Mouse (Mus musculus) myocyte (in vitro differentiated cells): ENCODE results near the gene Defb48. TPM values are rescaled to one million over a fixed set of nuclear protein-coding genes. Genes with fewer than 3 reads are reported as not detected.

Experiments
- H3K27me3 ChIP-seq: one replicate; pipeline ENCODE4 v1.6.1; 2011; ENCODE audit not compliant: control insufficient read depth, insufficient read depth, insufficient read length
- H3K36me3 ChIP-seq: one replicate; pipeline ENCODE4 v1.6.1; 2011; ENCODE audit not compliant: control insufficient read depth, insufficient read depth
- H3K4me2 ChIP-seq: one replicate; pipeline ENCODE4 v1.6.1; 2011; ENCODE audit warnings: low read depth, control low read depth
- H3K4me3 ChIP-seq: one replicate; pipeline ENCODE4 v1.5.1; 2011; ENCODE audit warnings: mild to moderate bottlenecking, control low read depth, moderate library complexity
- H3K79me2 ChIP-seq: one replicate; pipeline ENCODE4 v1.6.1; 2011; ENCODE audit not compliant: control insufficient read depth, insufficient read depth
- H3ac ChIP-seq: one replicate; pipeline ENCODE4 v1.6.1; 2011; ENCODE audit not compliant: control insufficient read depth, insufficient read length
- CEBPB ChIP-seq: IDR thresholded peaks from 2 replicates; pipeline ENCODE4 v1.6.1; 2011; ENCODE audit warnings: mild to moderate bottlenecking, moderate library complexity; ENCODE audit not compliant: poor library complexity, insufficient read depth, severe bottlenecking
- E2F4 ChIP-seq: IDR thresholded peaks from one replicate; pipeline ENCODE4 v1.6.1; 2011; ENCODE audit warnings: mild to moderate bottlenecking, control low read depth, moderate library complexity; ENCODE audit not compliant: insufficient read depth
- MAX ChIP-seq: IDR thresholded peaks from one replicate; pipeline ENCODE4 v1.6.1; 2011; ENCODE audit warnings: low read depth, mild to moderate bottlenecking, control low read depth
- MYOD1 ChIP-seq, 3 experiments: IDR thresholded peaks; one replicate each; pipeline ENCODE4 v1.6.1; 2011; ENCODE audit warnings: control low read depth in 2 of 3, low read depth in 2 of 3, mild to moderate bottlenecking in 2 of 3, moderate library complexity in 1 of 3; ENCODE audit not compliant: insufficient read length in 2 of 3, control insufficient read depth in 1 of 3
- MYOG ChIP-seq, 3 experiments: IDR thresholded peaks; one replicate each; pipeline ENCODE4 v1.6.1; 2011; ENCODE audit warnings: control low read depth in 2 of 3, low read depth in 2 of 3, mild to moderate bottlenecking in 2 of 3; ENCODE audit not compliant: insufficient read length in 2 of 3, control insufficient read depth in 1 of 3, insufficient read depth in 1 of 3
- POLR2A ChIP-seq: IDR thresholded peaks from one replicate; pipeline ENCODE4 v1.6.1; 2011; ENCODE audit warnings: low read depth, mild to moderate bottlenecking, control low read depth, moderate library complexity; ENCODE audit not compliant: insufficient read length
- POLR2AphosphoS2 ChIP-seq: IDR thresholded peaks from one replicate; pipeline ENCODE4 v1.6.1; 2011; ENCODE audit warnings: low read depth, control low read depth; ENCODE audit not compliant: insufficient read length
- REST ChIP-seq: IDR thresholded peaks from one replicate; pipeline ENCODE4 v1.6.1; 2011; ENCODE audit warnings: mild to moderate bottlenecking, control low read depth, moderate library complexity; ENCODE audit not compliant: insufficient read depth, insufficient read length
- SRF ChIP-seq: IDR thresholded peaks from one replicate; pipeline ENCODE4 v1.6.1; 2011; ENCODE audit warnings: low read depth; ENCODE audit not compliant: control insufficient read depth, insufficient read length
- TCF12 ChIP-seq: IDR thresholded peaks from one replicate; pipeline ENCODE4 v1.6.1; 2011; ENCODE audit warnings: mild to moderate bottlenecking, control low read depth; ENCODE audit not compliant: poor library complexity, insufficient read depth, severe bottlenecking
- TCF3 ChIP-seq: IDR thresholded peaks from one replicate; pipeline ENCODE4 v1.6.1; 2011; ENCODE audit warnings: low read depth, control low read depth; ENCODE audit not compliant: insufficient read length
- USF1 ChIP-seq: IDR thresholded peaks from one replicate; pipeline ENCODE4 v1.6.1; 2011; ENCODE audit warnings: low read depth, mild to moderate bottlenecking, control low read depth, moderate library complexity
- polyA plus RNA-seq: library from polyadenylated mRNA; unstranded; fragments of >200 nt; fragmentation: generic; extraction: Trizol; gene quantifications from one replicate; pipeline ENCODE4 v1.2.1, GENCODE M21; 2012; ENCODE audit warnings: missing spikeins

The Defb48 gene
- polyA plus RNA-seq, 1 experiment: 0.13 TPM

DNA sequence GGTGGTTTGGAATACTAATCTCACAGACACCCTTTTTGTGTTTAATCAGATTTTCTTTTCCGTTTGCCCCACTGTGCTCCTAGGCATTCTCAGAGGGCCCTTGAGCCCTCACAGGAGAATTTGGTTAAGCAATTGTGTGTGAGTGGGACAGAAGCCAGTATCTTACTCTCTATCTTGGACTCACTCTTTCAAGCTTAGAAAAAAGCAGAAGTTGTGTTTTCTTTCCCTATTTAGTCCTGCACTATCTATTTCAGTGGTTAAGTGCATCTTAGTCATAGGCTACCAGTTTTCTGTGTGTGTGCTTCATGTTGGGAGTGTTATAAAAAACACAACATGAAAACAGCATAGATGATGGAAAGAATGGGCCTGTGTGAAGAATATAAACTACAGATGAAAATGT, 4.5 kb downstream of the Defb48 start:
- no peaks in the 10 kb centered on the region for H3K36me3 ChIP-seq
- TF ChIP-seq TCF3 (no peak), CEBPB (no peak), MYOD1 (IDR thresholded peaks at IDR 0.05; ENCODE audit: control insufficient read depth in 1 of 3, insufficient read length in 2 of 3, low read depth in 2 of 3) (no peak), E2F4 (no peak), POLR2AphosphoS2 (no peak), MAX (no peak), TCF12 (no peak), POLR2A (no peak), REST (no peak), MYOG (IDR thresholded peaks at IDR 0.05; ENCODE audit: control insufficient read depth in 1 of 3, insufficient read depth in 1 of 3, insufficient read length in 2 of 3, low read depth in 2 of 3) (no peak), USF1 (no peak), SRF (no peak)
- no peak overlapping the region for H3K4me3 ChIP-seq
- no peaks in the 10 kb centered on the region for H3K27me3 ChIP-seq
- H3ac ChIP-seq: no peak overlapping the region
- no peak overlapping the region for H3K4me2 ChIP-seq
- H3K79me2 ChIP-seq: no peaks in the 10 kb centered on the region

DNA sequence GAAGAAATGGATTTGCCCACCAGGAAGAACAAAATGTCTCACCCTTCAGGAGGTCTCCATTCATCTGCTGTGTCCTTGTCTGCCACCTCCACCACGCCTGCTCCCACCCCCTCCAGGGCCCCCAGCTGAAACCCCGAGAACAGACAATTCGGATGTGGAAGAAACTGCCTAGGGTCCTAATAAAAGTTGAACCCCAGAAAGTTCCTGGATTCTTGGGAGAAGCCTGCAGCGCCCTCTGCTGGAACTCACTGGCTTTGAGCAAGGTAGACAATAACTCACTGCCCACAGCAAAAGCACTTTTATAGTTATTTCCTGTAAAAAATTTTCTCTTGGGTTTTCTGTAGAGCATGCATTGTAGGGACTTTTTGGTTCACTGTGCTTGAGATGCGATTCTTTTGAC, 9.3 kb downstream of the Defb48 start:
- Histone ChIP-seq H3K4me3 (no peak overlapping the region), H3ac (no peak overlapping the region), H3K79me2 (no peaks in the 10 kb centered on the region), H3K27me3 (no peaks in the 10 kb centered on the region), H3K36me3 (no peaks in the 10 kb centered on the region), H3K4me2 (no peak overlapping the region)
- TF ChIP-seq POLR2A (no peak), SRF (no peak), MYOG (IDR thresholded peaks at IDR 0.05; ENCODE audit: control insufficient read depth in 1 of 3, insufficient read depth in 1 of 3, insufficient read length in 2 of 3, low read depth in 2 of 3) (no peak), MYOD1 (IDR thresholded peaks at IDR 0.05; ENCODE audit: control insufficient read depth in 1 of 3, insufficient read length in 2 of 3, low read depth in 2 of 3) (no peak)

DNA sequence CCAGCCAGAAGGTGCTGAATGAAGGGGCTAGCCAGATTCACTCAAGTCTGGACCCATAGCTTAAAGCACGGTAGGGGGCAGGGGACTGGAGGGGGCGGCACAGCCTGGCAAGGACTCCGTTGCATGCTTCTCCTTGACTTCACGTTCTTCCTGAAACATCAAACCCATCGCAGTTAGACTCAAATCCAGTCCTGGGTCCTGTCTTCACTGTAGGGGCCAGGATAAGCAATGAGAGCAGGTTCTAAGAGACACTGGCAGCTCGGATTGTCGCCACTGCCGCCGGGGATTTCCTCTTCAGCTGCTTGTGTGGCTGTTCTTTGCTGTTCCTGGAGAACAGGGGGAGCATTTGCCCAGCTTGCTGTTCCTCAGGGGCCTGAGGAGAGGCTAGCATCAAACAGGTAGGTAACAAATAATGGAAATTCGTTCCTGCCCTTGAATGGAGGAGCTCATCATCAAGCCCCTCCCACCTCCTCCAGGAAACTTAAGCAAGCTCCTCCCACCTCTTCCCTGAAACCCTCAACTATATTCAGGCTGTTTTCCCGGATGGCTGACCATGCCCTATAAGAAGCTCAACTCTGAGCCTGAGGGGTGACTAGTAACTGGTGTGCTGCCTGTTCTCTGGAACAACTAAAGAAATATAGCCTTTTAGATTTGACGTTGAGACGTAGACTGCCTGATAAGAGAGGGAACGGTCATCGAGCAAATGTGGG, 18.3 kb downstream of the Defb48 start:
- no peaks in the 10 kb centered on the region for H3K36me3 ChIP-seq
- no peak overlapping the region for H3ac ChIP-seq
- TF ChIP-seq CEBPB: no peak
- TF ChIP-seq USF1: no peak
- no peak for TF ChIP-seq SRF
- no peak for TF ChIP-seq MYOG (IDR thresholded peaks at IDR 0.05; ENCODE audit: control insufficient read depth in 1 of 3, insufficient read depth in 1 of 3, insufficient read length in 2 of 3, low read depth in 2 of 3)
- no peak for TF ChIP-seq MYOD1 (IDR thresholded peaks at IDR 0.05; ENCODE audit: control insufficient read depth in 1 of 3, insufficient read length in 2 of 3, low read depth in 2 of 3)
- TF ChIP-seq TCF12: no peak
- no peak for TF ChIP-seq E2F4
- no peak for TF ChIP-seq MAX
- no peak for TF ChIP-seq TCF3
- TF ChIP-seq POLR2A: no peak
- TF ChIP-seq POLR2AphosphoS2: no peak
- no peak for TF ChIP-seq REST
- no peaks in the 10 kb centered on the region for H3K27me3 ChIP-seq
- no peak overlapping the region for H3K4me3 ChIP-seq
- H3K4me2 ChIP-seq: no peak overlapping the region
- no peaks in the 10 kb centered on the region for H3K79me2 ChIP-seq

DNA sequence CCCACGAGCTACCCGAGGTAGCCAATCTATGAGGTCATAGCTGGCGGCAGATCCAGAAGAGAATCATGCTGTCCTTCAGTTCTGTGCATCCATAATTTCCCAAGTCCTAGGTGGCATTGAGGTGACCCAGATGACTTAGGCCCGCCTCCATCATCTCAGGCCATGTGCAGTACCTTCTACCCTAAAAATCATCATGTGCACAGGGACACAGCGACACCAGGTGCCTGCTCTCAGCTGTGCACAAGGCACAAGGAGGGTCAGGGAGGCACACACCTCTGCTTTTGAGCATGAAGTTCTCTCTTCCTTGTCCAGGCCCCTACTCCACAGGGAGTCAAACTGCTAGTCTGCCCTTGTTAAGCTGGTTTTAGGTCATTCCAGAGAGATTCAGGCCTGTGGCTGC, 19.0 kb downstream of the Defb48 start:
- TF ChIP-seq MAX (no peak), POLR2AphosphoS2 (no peak), MYOG (IDR thresholded peaks at IDR 0.05; ENCODE audit: control insufficient read depth in 1 of 3, insufficient read depth in 1 of 3, insufficient read length in 2 of 3, low read depth in 2 of 3) (no peak), POLR2A (no peak), SRF (no peak), TCF12 (no peak), TCF3 (no peak), REST (no peak), MYOD1 (IDR thresholded peaks at IDR 0.05; ENCODE audit: control insufficient read depth in 1 of 3, insufficient read length in 2 of 3, low read depth in 2 of 3) (no peak), USF1 (no peak)
- no peaks in the 10 kb centered on the region for H3K79me2 ChIP-seq
- H3K4me3 ChIP-seq: no peak overlapping the region
- no peaks in the 10 kb centered on the region for H3K36me3 ChIP-seq
- no peak overlapping the region for H3ac ChIP-seq
- no peaks in the 10 kb centered on the region for H3K27me3 ChIP-seq
- H3K4me2 ChIP-seq: no peak overlapping the region

DNA sequence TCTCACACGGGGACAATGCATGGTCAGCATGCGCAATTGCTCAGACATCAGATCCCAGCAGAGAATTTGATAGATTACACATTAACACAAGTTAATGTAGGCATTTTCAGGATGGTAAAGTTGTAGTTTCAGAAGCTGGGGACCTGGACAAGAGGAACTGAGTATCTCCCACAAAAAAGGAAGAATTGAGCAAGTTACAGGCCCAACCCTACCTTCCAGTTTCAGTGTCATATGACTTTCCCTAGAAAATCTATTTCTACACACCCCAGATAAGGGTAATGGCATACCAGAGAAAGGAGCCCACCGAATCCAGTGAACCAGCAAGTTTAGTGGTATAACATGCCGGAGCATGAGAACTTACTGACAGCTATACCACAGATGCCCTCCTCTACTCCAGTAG, 20.7 kb downstream of the Defb48 start:
- H3K27me3 ChIP-seq: no peaks in the 10 kb centered on the region
- H3K79me2 ChIP-seq: no peaks in the 10 kb centered on the region
- H3K4me2 ChIP-seq: no peak overlapping the region
- H3K36me3 ChIP-seq: peaks cover 4% of the 10 kb centered on the region
- H3K4me3 ChIP-seq: no peak overlapping the region
- TF ChIP-seq CEBPB: no peak
- no peak for TF ChIP-seq POLR2AphosphoS2
- TF ChIP-seq MYOD1 (IDR thresholded peaks at IDR 0.05; ENCODE audit: control insufficient read depth in 1 of 3, insufficient read length in 2 of 3, low read depth in 2 of 3): no peak
- no peak for TF ChIP-seq MYOG (IDR thresholded peaks at IDR 0.05; ENCODE audit: control insufficient read depth in 1 of 3, insufficient read depth in 1 of 3, insufficient read length in 2 of 3, low read depth in 2 of 3)
- no peak for TF ChIP-seq SRF
- TF ChIP-seq TCF12: no peak
- no peak for TF ChIP-seq USF1
- no peak for TF ChIP-seq E2F4
- TF ChIP-seq POLR2A: no peak
- TF ChIP-seq TCF3: no peak
- no peak for TF ChIP-seq REST
- TF ChIP-seq MAX: no peak
- H3ac ChIP-seq: no peak overlapping the region
